Mouse (Mus musculus): ENCODE measurements around the gene Slc25a54. TPM values are rescaled to one million over a fixed set of nuclear protein-coding genes. Genes with fewer than 3 reads are reported as not detected.

The Slc25a54 gene
- polyA plus RNA-seq (2015; fragmentation: Illumina TruSeq; extraction: RNeasy Lipid Tissue Mini Kit (QIAGEN cat#74804); ENCODE audit: insufficient read depth, low replicate concordance), result not detected

DNA sequence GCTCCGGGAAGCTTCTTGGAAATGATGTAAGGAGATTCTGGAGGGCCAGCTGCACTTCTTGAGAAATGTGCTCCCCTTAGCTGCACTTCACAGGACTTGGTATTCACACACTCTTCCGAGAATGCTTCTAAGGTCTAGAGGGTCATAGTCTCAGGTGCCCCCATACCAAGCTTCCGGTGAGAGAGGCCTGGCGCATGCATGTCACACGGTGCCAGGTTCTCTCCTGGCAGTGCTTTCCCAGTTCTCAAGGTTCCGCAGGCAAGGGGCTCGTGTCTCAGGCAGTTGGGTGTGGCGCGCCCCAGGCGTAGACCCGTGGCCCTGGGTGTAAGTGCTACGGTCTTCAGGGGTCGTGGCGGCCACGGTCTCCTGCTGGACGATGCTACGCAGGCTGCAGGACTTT is at the start of gene Slc25a54:
TSS of gene Slc25a54 (plus strand) at position 301 of the 400 bp plus-strand sequence.

DNA sequence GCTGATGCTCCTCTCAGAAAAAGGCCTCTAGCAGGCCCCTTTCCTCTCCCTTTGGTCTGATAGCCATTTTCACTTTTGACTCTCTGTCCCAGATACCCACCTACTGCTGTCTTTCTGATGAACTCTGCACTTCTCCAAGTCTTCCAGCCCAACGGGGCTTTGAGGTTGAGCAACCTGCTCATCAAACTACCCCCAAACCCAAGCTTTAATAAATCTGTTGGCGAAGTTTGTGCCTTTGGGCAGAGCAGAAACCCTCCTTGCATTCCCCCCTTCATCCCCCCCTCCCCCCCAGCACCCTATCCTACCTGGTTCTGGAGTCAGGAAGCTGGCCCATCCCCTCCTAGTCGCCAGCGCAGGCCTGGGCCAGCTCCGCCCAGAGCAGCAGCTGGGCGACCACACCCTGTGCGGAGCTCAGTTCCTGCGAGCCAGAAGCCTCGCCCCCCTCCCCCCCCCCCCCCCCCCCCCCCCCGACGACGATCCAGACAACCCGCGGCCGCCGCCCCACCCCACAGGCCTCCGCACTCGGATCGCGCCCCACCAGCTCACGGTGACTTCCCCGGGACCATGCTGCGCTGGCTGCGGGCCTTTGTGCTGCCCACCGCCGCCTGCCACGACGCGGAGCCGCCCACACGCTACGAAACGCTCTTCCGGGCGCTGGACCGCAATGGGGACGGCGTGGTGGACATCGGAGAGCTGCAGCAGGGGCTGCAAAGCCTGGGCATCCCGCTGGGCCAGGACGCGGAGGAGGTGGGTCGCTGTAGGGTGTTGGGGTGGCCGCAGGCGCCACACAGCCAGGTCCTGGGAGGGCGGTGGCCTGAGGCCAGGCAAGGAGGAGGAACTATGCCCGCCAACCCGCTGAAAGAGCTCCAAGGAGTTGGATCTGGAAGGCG is 42.6 kb downstream of the Slc25a54 start, which contains the start of gene Slc25a24:
TSS of gene Slc25a24 (plus strand) at position 509 of the 890 bp plus-strand sequence.

Other genes with a start within 250 kb of the Slc25a54 start
- gene Stxbp3, start 239.9 kb upstream of the Slc25a54 start, polyA plus RNA-seq (2015; fragmentation: Illumina TruSeq; extraction: RNeasy Lipid Tissue Mini Kit (QIAGEN cat#74804); ENCODE audit: insufficient read depth, low replicate concordance), result 104 TPM
- gene Fndc7, start 190.5 kb upstream of the Slc25a54 start, polyA plus RNA-seq (2015; fragmentation: Illumina TruSeq; extraction: RNeasy Lipid Tissue Mini Kit (QIAGEN cat#74804); ENCODE audit: insufficient read depth, low replicate concordance), result 5.1 TPM
- 452 TPM for gene Prpf38b, start 168.7 kb upstream of the Slc25a54 start, polyA plus RNA-seq (2015; fragmentation: Illumina TruSeq; extraction: RNeasy Lipid Tissue Mini Kit (QIAGEN cat#74804); ENCODE audit: insufficient read depth, low replicate concordance)
- 0.32 TPM for gene Henmt1, start 140.6 kb upstream of the Slc25a54 start, polyA plus RNA-seq (2015; fragmentation: Illumina TruSeq; extraction: RNeasy Lipid Tissue Mini Kit (QIAGEN cat#74804); ENCODE audit: insufficient read depth, low replicate concordance)
- not detected for gene Gm9857, start 140.0 kb upstream of the Slc25a54 start, polyA plus RNA-seq (2015; fragmentation: Illumina TruSeq; extraction: RNeasy Lipid Tissue Mini Kit (QIAGEN cat#74804); ENCODE audit: insufficient read depth, low replicate concordance)
- 23.6 TPM for gene Fam102b, start 52.9 kb upstream of the Slc25a54 start, polyA plus RNA-seq (2015; fragmentation: Illumina TruSeq; extraction: RNeasy Lipid Tissue Mini Kit (QIAGEN cat#74804); ENCODE audit: insufficient read depth, low replicate concordance)
- gene Slc25a24, start 42.7 kb downstream of the Slc25a54 start, polyA plus RNA-seq (2015; fragmentation: Illumina TruSeq; extraction: RNeasy Lipid Tissue Mini Kit (QIAGEN cat#74804); ENCODE audit: insufficient read depth, low replicate concordance), result 14.8 TPM